Mouse (Mus musculus) thymus, adult 2 months (tissue): ENCODE measurements at regions not wholly inside any gene's neighbourhood (a gene's known extent, or its start where the extent isn't known, plus 50 kb on each side); places are given as distances from the start of the nearest gene placed in this dataset.

Experiments
- DNase-seq: peaks from one replicate; pipeline ENCODE4 v3.0.0; 2021
- H3K27ac ChIP-seq: fragments of 200-500 bp; 2 replicates; pipeline ENCODE4 v1.5.1; 2012; ENCODE audit warnings: low read length, control low read depth; ENCODE audit not compliant: control insufficient read depth, insufficient read depth
- H3K27me3 ChIP-seq: fragments of 200-500 bp; 2 replicates; pipeline ENCODE4 v1.6.1; 2012; ENCODE audit warnings: mild to moderate bottlenecking, low read length, moderate library complexity, mixed read lengths; ENCODE audit not compliant: control insufficient read depth, insufficient read depth
- H3K36me3 ChIP-seq: fragments of 200-500 bp; 2 replicates; pipeline ENCODE4 v1.6.1; 2012; ENCODE audit warnings: mild to moderate bottlenecking, low read length, moderate library complexity; ENCODE audit not compliant: control insufficient read depth, insufficient read depth
- H3K4me1 ChIP-seq: fragments of 200-500 bp; replicated peaks from 2 replicates; pipeline ENCODE4 v1.6.1; 2012; ENCODE audit warnings: low read length; ENCODE audit not compliant: control insufficient read depth, insufficient read depth
- H3K4me3 ChIP-seq: fragments of 200-500 bp; 2 replicates; pipeline ENCODE4 v1.5.1; 2012; ENCODE audit warnings: mild to moderate bottlenecking, low read length, control low read depth, moderate library complexity; ENCODE audit not compliant: control insufficient read depth, insufficient read depth
- CTCF ChIP-seq: fragments of 200-500 bp; IDR thresholded peaks from 2 replicates; pipeline ENCODE4 v1.5.1; 2012; ENCODE audit warnings: mild to moderate bottlenecking, control low read depth, low read length, moderate library complexity, borderline replicate concordance; ENCODE audit not compliant: control insufficient read depth, poor library complexity, insufficient read depth; ENCODE audit errors: extremely low read depth
- POLR2A ChIP-seq: fragments of 200-500 bp; IDR thresholded peaks from 2 replicates; pipeline ENCODE4 v1.6.1; 2012; ENCODE audit warnings: mild to moderate bottlenecking, low read length, control low read depth, moderate library complexity; ENCODE audit not compliant: control insufficient read depth, poor library complexity, insufficient read depth; ENCODE audit errors: extremely low read depth
- WGBS: fragments of 180-500 bp; shearing (Covaris S2); methylation state at CpG from one replicate; pipeline ENCODE4 v1.1.7; 2018; 5-methylcytosine and 5-hydroxymethylcytosine counted together

GRCm38 (mm10) chr2:117018917-117019538, 102.1 kb upstream of the Spred1 start:
- peak; percentile 1 for DNase-seq
- H3K27ac ChIP-seq, result no peak overlapping the region

GRCm38 (mm10) chr2:117019552-117019951, 101.6 kb upstream of the Spred1 start:
- WGBS, result 100% methylated on average over 1 of the region's 1 CpGs

More at GRCm38 (mm10) chr2:117018917-117019538, 102.1 kb upstream of the Spred1 start:
- H3K27me3 ChIP-seq, result no peaks in the 10 kb centered on the region
- no peak overlapping the region for H3K4me3 ChIP-seq
- peaks cover 2% of the 10 kb centered on the region; the same call in 1 of the 2 replicates for H3K4me1 ChIP-seq
- no peaks in the 10 kb centered on the region for H3K36me3 ChIP-seq
- WGBS, result 16% methylated on average over 6 of the region's 6 CpGs
- TF ChIP-seq POLR2A (no peak), CTCF (no peak)

DNA sequence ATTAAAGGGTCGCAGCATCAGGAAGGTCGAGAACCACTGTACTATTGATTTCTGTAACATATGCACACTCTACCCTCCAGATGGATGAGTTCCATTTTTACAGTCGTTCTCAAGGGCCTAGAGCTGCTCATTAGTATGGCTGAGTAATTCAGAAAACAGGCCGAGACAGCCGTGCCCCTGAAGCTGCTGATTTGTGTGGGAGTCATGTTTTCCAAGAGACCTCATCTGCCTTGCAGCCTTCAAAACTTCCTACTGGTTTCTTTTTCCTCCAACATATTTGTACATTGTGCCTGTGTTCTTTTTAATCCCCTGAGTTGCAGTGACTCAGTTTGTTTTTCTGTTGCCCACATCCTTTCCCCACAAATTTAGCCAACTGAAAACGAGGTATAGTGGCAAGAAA, 99.4 kb upstream of the Spred1 start:
- WGBS, result 41% methylated on average over 6 of the region's 6 CpGs
- H3K4me3 ChIP-seq, result no peak overlapping the region
- no peak overlapping the region for H3K27ac ChIP-seq
- peaks cover 2% of the 10 kb centered on the region; the same call in 1 of the 2 replicates for H3K4me1 ChIP-seq
- no peaks in the 10 kb centered on the region for H3K36me3 ChIP-seq
- no peak for DNase-seq
- no peaks in the 10 kb centered on the region for H3K27me3 ChIP-seq
- TF ChIP-seq CTCF (no peak), POLR2A (no peak)

More at GRCm38 (mm10) chr2:117019552-117019951, 101.6 kb upstream of the Spred1 start:
- DNase-seq, result no peak
- Histone ChIP-seq H3K27me3 (no peaks in the 10 kb centered on the region), H3K27ac (no peak overlapping the region), H3K4me3 (no peak overlapping the region), H3K4me1 (peaks cover 2% of the 10 kb centered on the region; the same call in 1 of the 2 replicates), H3K36me3 (no peaks in the 10 kb centered on the region)
- TF ChIP-seq CTCF, result no peak
- TF ChIP-seq POLR2A, result no peak

GRCm38 (mm10) chr2:117023436-117023835, 97.7 kb upstream of the Spred1 start:
- no peak for DNase-seq
- 0 out of 2 replicates have a peak, but pooled peaks cover 2% of the 10 kb centered on the region for H3K4me1 ChIP-seq
- H3K4me3 ChIP-seq, result no peak overlapping the region
- 98% methylated on average over 1 of the region's 1 CpGs for WGBS
- H3K27me3 ChIP-seq, result no peaks in the 10 kb centered on the region
- TF ChIP-seq POLR2A, result no peak
- no peak for TF ChIP-seq CTCF
- H3K36me3 ChIP-seq, result no peaks in the 10 kb centered on the region
- H3K27ac ChIP-seq, result no peak overlapping the region

DNA sequence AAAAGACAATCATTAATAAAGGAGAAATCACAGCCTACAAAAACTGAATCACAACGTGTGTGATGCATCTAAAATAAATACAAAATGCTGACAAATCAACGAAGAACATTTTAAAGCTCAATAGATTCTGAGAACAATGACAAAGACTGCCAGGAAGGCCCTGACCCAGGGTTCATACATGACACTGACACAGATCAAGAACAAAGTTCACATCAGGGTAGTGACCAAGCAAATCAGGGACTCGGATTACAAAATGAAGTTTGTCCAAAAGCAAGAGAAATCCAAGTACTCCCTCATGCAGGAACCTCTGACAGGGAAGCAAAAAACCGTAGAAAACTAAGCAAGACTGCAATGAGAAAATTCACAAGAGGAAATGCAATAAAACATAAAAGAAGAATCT, 94.1 kb upstream of the Spred1 start:
- no peaks in the 10 kb centered on the region for H3K36me3 ChIP-seq
- no peak overlapping the region for H3K4me3 ChIP-seq
- H3K27me3 ChIP-seq, result no peaks in the 10 kb centered on the region
- no peak for DNase-seq
- TF ChIP-seq POLR2A, result no peak
- TF ChIP-seq CTCF, result no peak
- H3K4me1 ChIP-seq, result no peaks in the 10 kb centered on the region
- H3K27ac ChIP-seq, result no peak overlapping the region
- 74% methylated on average over 4 of the region's 4 CpGs for WGBS

GRCm38 (mm10) chr2:117028771-117029170, 92.4 kb upstream of the Spred1 start:
- no peaks in the 10 kb centered on the region for H3K4me1 ChIP-seq
- H3K27ac ChIP-seq, result no peak overlapping the region
- DNase-seq, result no peak
- no peaks in the 10 kb centered on the region for H3K36me3 ChIP-seq
- WGBS, result 89% methylated on average over 6 of the region's 6 CpGs
- no peaks in the 10 kb centered on the region for H3K27me3 ChIP-seq
- H3K4me3 ChIP-seq, result no peak overlapping the region
- TF ChIP-seq POLR2A (no peak), CTCF (no peak)

GRCm38 (mm10) chr2:117036197-117036872, 84.8 kb upstream of the Spred1 start:
- DNase-seq, result no peak
- Histone ChIP-seq H3K4me3 (no peak overlapping the region), H3K27ac (no peak overlapping the region), H3K4me1 (no peaks in the 10 kb centered on the region), H3K36me3 (no peaks in the 10 kb centered on the region), H3K27me3 (no peaks in the 10 kb centered on the region)
- WGBS, result 91% methylated on average over 8 of the region's 8 CpGs
- no peak for TF ChIP-seq POLR2A
- TF ChIP-seq CTCF, result no peak
